Mouse (Mus musculus) cerebellum, adult 18-20 months (tissue): ENCODE measurements around the gene Sdhb.

Source experiments
- DNase-seq, 2 experiments: peaks; one replicate each; pipeline ENCODE4 v3.0.0; 2021

The Sdhb gene

GRCm38 (mm10) chr4:140949052-140949451, 12.0 kb upstream of the Sdhb start:
- DNase-seq, result no peak

- DNase-seq, result no peak
Observed at GRCm38 (mm10) chr4:140949616-140950015, 11.4 kb upstream of the Sdhb start.

GRCm38 (mm10) chr4:140950574-140950973, 10.4 kb upstream of the Sdhb start:
- peak; percentile 25 to 44 for DNase-seq

- no peak for DNase-seq
Observed at GRCm38 (mm10) chr4:140951861-140952641, 9.0 kb upstream of the Sdhb start.

- no peak for DNase-seq
Observed at GRCm38 (mm10) chr4:140957131-140957702, 3.8 kb upstream of the Sdhb start.

- peak; percentile 76 to 87 for DNase-seq
Observed at GRCm38 (mm10) chr4:140957725-140958124, 3.3 kb upstream of the Sdhb start.

GRCm38 (mm10) chr4:140958319-140958718, 2.7 kb upstream of the Sdhb start:
- peak in 1 of 2 experiments; percentile 28 for DNase-seq

GRCm38 (mm10) chr4:140959128-140959679, 1.8 kb upstream of the Sdhb start:
- DNase-seq, result no peak

GRCm38 (mm10) chr4:140959715-140960479, 1.1 kb upstream of the Sdhb start:
- DNase-seq, result no peak

- DNase-seq, result peak in 1 of 2 experiments; percentile 45
Observed at GRCm38 (mm10) chr4:140961467-140962206, 634 bp downstream of the Sdhb start.

GRCm38 (mm10) chr4:140962207-140962909, 1.4 kb downstream of the Sdhb start:
- no peak for DNase-seq

- peak in 1 of 2 experiments; percentile 38 for DNase-seq
Observed at GRCm38 (mm10) chr4:140962950-140963349, 1.9 kb downstream of the Sdhb start.

GRCm38 (mm10) chr4:140963941-140964597, 3.1 kb downstream of the Sdhb start:
- DNase-seq, result no peak

GRCm38 (mm10) chr4:140964620-140965019, 3.6 kb downstream of the Sdhb start:
- peak; percentile 83 to 84 for DNase-seq

- no peak for DNase-seq
Observed at GRCm38 (mm10) chr4:140967386-140968159, 6.6 kb downstream of the Sdhb start.

- DNase-seq, result no peak
Observed at GRCm38 (mm10) chr4:140971691-140972090, 10.7 kb downstream of the Sdhb start.

GRCm38 (mm10) chr4:140974408-140974807, 13.4 kb downstream of the Sdhb start:
- no peak for DNase-seq

GRCm38 (mm10) chr4:140975356-140975755, 14.4 kb downstream of the Sdhb start:
- DNase-seq, result no peak

- no peak for DNase-seq
Observed at GRCm38 (mm10) chr4:140977278-140977677, 16.3 kb downstream of the Sdhb start.

GRCm38 (mm10) chr4:140977886-140978692, 17.1 kb downstream of the Sdhb start:
- DNase-seq, result no peak
